In genomic region chr5:134275556-134275955, GRCm38 (mm10) we compare ENCODE assay signal across 9 mouse cellular contexts. TPM values are rescaled to one million over a fixed set of nuclear protein-coding genes. Genes with fewer than 3 reads are reported as not detected.
DNase-seq lines count a peak whose midpoint lies in the region; ATAC-seq and TF ChIP-seq lines count a peak whose summit lies in the region.
"Had no signal": no experiment of that assay in that cellular context is flagged by ENCODE, and none has a peak within 500 bp of the region (broad histone marks: within the 10 kb centered on the region; RNA-seq: fewer than 3 reads in every experiment).

No protein-coding gene starts in this region.

- in situ Hi-C loops in ES-E14 (cut with MboI; ENCODE audit: low sequenced_read_pairs in 2 of 2, unreplicated experiment in 2 of 2), result no loop called here

- WGBS in hindbrain, embryonic 12.5 days, result 88% methylated on average over 10 of the region's 10 CpGs

- H3K27ac ChIP-seq in layer of hippocampus, adult 2 months, result peak overlapping the region; percentile 29; the same call in 1 of the 2 replicates
- H3K27ac ChIP-seq in ES-E14 (ENCODE audit: insufficient read depth, low read depth, low read length, poor library complexity, severe bottlenecking), result no peak overlapping the region
- no peak overlapping the region for H3K27ac ChIP-seq in hindbrain, embryonic 12.5 days

- H3K9me3 ChIP-seq in ES-E14 (ENCODE audit: control insufficient read depth, insufficient read depth, low read depth, low read length), result no peaks in the 10 kb centered on the region
- H3K9me3 ChIP-seq in hindbrain, embryonic 12.5 days (replicated peaks), result no peaks in the 10 kb centered on the region

- no peaks in the 10 kb centered on the region for H3K27me3 ChIP-seq in hindbrain, embryonic 12.5 days

- H3K4me2 ChIP-seq in hindbrain, embryonic 12.5 days (replicated peaks), result no peak overlapping the region

- H3K36me3 ChIP-seq in ES-E14 (ENCODE audit: control insufficient read depth, insufficient read depth, low read length, poor library complexity, severe bottlenecking), result peaks cover 48% of the 10 kb centered on the region
- peaks cover 95% of the 10 kb centered on the region for H3K36me3 ChIP-seq in hindbrain, embryonic 12.5 days

- H3K9ac ChIP-seq in ES-E14 (ENCODE audit: insufficient read depth, low read depth, low read length, poor library complexity, severe bottlenecking), result no peak overlapping the region
- no peak overlapping the region for H3K9ac ChIP-seq in hindbrain, embryonic 12.5 days

- no peak for DNase-seq in layer of hippocampus, adult 2 months (ENCODE audit: low spot score in 2 of 2)
- no peak for DNase-seq in layer of hippocampus, adult 8-10 months (ENCODE audit: low spot score in 2 of 2)
- DNase-seq in ES-E14 (ENCODE audit: low read depth, low spot score), result peak; percentile 24
- peak; percentile 67 for DNase-seq in thymus, postnatal 14 days
- DNase-seq in testis, postnatal 14 days (ENCODE audit: low spot score), result no peak
- DNase-seq: adrenal gland, adult 2 months; midbrain, embryonic 14.5 days had no signal

- ATAC-seq in inflammation-experienced regulatory T-cells, adult 6 months, result peak; percentile 35
- no peak for ATAC-seq in hindbrain, embryonic 12.5 days (ENCODE audit: low FRiP score)

- H3K4me3 ChIP-seq in layer of hippocampus, adult 2 months, result no peak overlapping the region
- H3K4me3 ChIP-seq in ES-E14 (ENCODE audit: insufficient read depth in 1 of 2, low read depth in 1 of 2, low read length in 2 of 2, poor library complexity in 1 of 2, severe bottlenecking in 1 of 2), result 0 out of 4 replicates have a peak overlapping the region, but pooled peaks of 1 of the 2 experiments have one; percentile 26
- no peak overlapping the region for H3K4me3 ChIP-seq in hindbrain, embryonic 12.5 days

- no peak for TF ChIP-seq CTCF in layer of hippocampus, adult 2 months (conservative IDR thresholded peaks at IDR 0.05)

- H3K4me1 ChIP-seq in ES-E14 (ENCODE audit: control insufficient read depth in 2 of 2, insufficient read depth in 2 of 2, low read length in 2 of 2, poor library complexity in 1 of 2), result peaks cover 8 to 14% of the 10 kb centered on the region in 2 experiments
- H3K4me1 ChIP-seq in hindbrain, embryonic 12.5 days, result no peaks in the 10 kb centered on the region

TF ChIP-seq in ES-E14, 5 proteins besides CTCF, POLR2A, EP300 and RAD21:
- TF ChIP-seq ZNF384 (IDR thresholded peaks at IDR 0.05; ENCODE audit: low read depth, low read length), result no peak
- TF ChIP-seq MAFK (IDR thresholded peaks at IDR 0.05; ENCODE audit: insufficient read depth, low read depth, low read length), result no peak
- no peak for TF ChIP-seq ZC3H11A (IDR thresholded peaks at IDR 0.05; ENCODE audit: borderline replicate concordance, low read depth, low read length)
- TF ChIP-seq CHD2 (IDR thresholded peaks at IDR 0.05; ENCODE audit: low read depth, low read length), result no peak
- TF ChIP-seq HCFC1 (IDR thresholded peaks at IDR 0.05; ENCODE audit: borderline replicate concordance, insufficient read depth, low read length), result no peak
TF ChIP-seq in ES-E14: peak in this region for 0.

RNA-seq across cellular contexts. Expression of gene Gtf2i, which starts 39.0 kb away (rescaled TPM):
- 100 to 1,000 TPM; 222 to 227 TPM for total RNA-seq in layer of hippocampus, adult 2 months (2021)
- total RNA-seq in layer of hippocampus, adult 8-10 months (2022), result 100 to 1,000 TPM; 200 to 239 (median 224) TPM
- total RNA-seq in ES-E14 (2012; rRNA removed), result 64.3 and 81.0 TPM in 2 replicates
- polyA plus RNA-seq in inflammation-experienced regulatory T-cells, adult 6 months (2017; shearing (Covaris generic)), result 10 to 100 TPM; 91.5 to 97.5 (median 94.5) TPM
- 242 and 254 TPM in 2 replicates for polyA plus RNA-seq in hindbrain, embryonic 12.5 days (2016; fragmentation: Nextera tagmentation; extraction: Ambion mirVana)

RNA-seq across cellular contexts. Expression of gene Ncf1, which starts 46.1 kb away (rescaled TPM):
- total RNA-seq in layer of hippocampus, adult 2 months (2021), result 1 to 10 TPM; 7.2 to 9.0 TPM
- total RNA-seq in layer of hippocampus, adult 8-10 months (2022), result 10 to 100 TPM in 2 of 4 experiments, 1 to 10 TPM in 2; 6.3 to 25.6 (median 14.7) TPM
- 0.16 and 0.67 TPM in 2 replicates for total RNA-seq in ES-E14 (2012; rRNA removed)
- 1 to 10 TPM; 3.9 to 8.5 (median 4.5) TPM for polyA plus RNA-seq in inflammation-experienced regulatory T-cells, adult 6 months (2017; shearing (Covaris generic))
- 3.6 and 4.6 TPM in 2 replicates for polyA plus RNA-seq in hindbrain, embryonic 12.5 days (2016; fragmentation: Nextera tagmentation; extraction: Ambion mirVana)

Comparison
In these comparisons a context has a peak if more than half of its experiments do, and no peak if none do; other contexts are left out.
1. DNase-seq: peak in ES-E14 (single experiment) and thymus, postnatal 14 days (single experiment); none in layer of hippocampus, adult 2 months (0 of 2), layer of hippocampus, adult 8-10 months (0 of 2) and testis, postnatal 14 days (single experiment).